Mouse (Mus musculus) heart, adult 2 months (tissue): ENCODE data around the gene Rps19. TPM values are rescaled to one million over a fixed set of nuclear protein-coding genes. Genes with fewer than 3 reads are reported as not detected.
A peak's percentile ranks its signal among the peaks of the same experiment; 100 is the strongest.
"Not testable (repeated sequence)": the region's sequence is repeated elsewhere in the genome, so short reads cannot be mapped to it uniquely, and the experiment has no call there.

Source experiments
- DNase-seq, 2 experiments: peaks; one replicate each; pipeline ENCODE4 v3.0.0; 2021
- H3K27ac ChIP-seq: fragments of 200-600 bp; 2 replicates; pipeline ENCODE4 v1.8.1; 2022
- H3K27me3 ChIP-seq: fragments of 200-500 bp; 2 replicates; pipeline ENCODE4 v1.6.1; 2012; ENCODE audit warnings: mild to moderate bottlenecking, low read length, inconsistent platforms, mixed read lengths; ENCODE audit not compliant: control insufficient read depth, insufficient read depth
- H3K36me3 ChIP-seq: fragments of 200-500 bp; 2 replicates; pipeline ENCODE4 v1.6.1; 2012; ENCODE audit warnings: low read length, inconsistent platforms; ENCODE audit not compliant: control insufficient read depth, insufficient read depth
- H3K4me1 ChIP-seq: fragments of 200-500 bp; 2 replicates; pipeline ENCODE4 v1.6.1; 2011; ENCODE audit warnings: low read length; ENCODE audit not compliant: control insufficient read depth, insufficient read depth
- H3K4me3 ChIP-seq: fragments of 200-600 bp; 2 replicates; pipeline ENCODE4 v1.8.1; 2022
- H3K79me2 ChIP-seq: fragments of 200-500 bp; replicated peaks from 2 replicates; pipeline ENCODE4 v1.6.1; 2012; ENCODE audit warnings: mild to moderate bottlenecking, inconsistent platforms, low read length, moderate library complexity, mixed read lengths; ENCODE audit not compliant: control insufficient read depth, insufficient read depth
- H3K9ac ChIP-seq: fragments of 200-500 bp; 2 replicates; pipeline ENCODE4 v1.6.1; 2012; ENCODE audit warnings: low read depth, mild to moderate bottlenecking, control low read depth, inconsistent platforms, low read length, mixed read lengths
- CTCF ChIP-seq: fragments of 200-600 bp; IDR thresholded peaks from 2 replicates; pipeline ENCODE4 v1.8.1; 2022; ENCODE audit warnings: antibody characterized with exemption, mild to moderate bottlenecking, moderate library complexity
- EP300 ChIP-seq: fragments of 200-500 bp; IDR thresholded peaks from 2 replicates; pipeline ENCODE4 v1.6.1; 2011; ENCODE audit warnings: low read depth, low read length, control low read depth; ENCODE audit not compliant: insufficient read depth
- POLR2A ChIP-seq: fragments of 200-500 bp; IDR thresholded peaks from 2 replicates; pipeline ENCODE4 v1.6.1; 2011; ENCODE audit warnings: mild to moderate bottlenecking, low read depth, low read length, control low read depth; ENCODE audit not compliant: insufficient read depth
- WGBS: fragments of 180-500 bp; shearing (Covaris S2); methylation state at CpG from one replicate; pipeline ENCODE4 v1.1.7; 2018; 5-methylcytosine and 5-hydroxymethylcytosine counted together
- intact Hi-C: fragments of 180-260 bp; cut with DNase I; formaldehyde crosslinking; loops from one replicate; pipeline ENCODE4 v1.15.1; 2025
- long read RNA-seq: library from polyadenylated mRNA; stranded (forward); transcript quantifications from one replicate; pipeline ENCODE4 v2.0.0, GENCODE M21; 2021
- polyA plus RNA-seq: library from polyadenylated mRNA; depleted of rRNA; stranded (reverse); fragments of >200 nt; gene quantifications from 2 replicates; pipeline ENCODE4 v1.2.3, GENCODE M21; 2012; rRNA removed
- total RNA-seq, 2 experiments: library from RNA; stranded (reverse); gene quantifications; 2 replicates each; pipeline ENCODE4 v1.2.3; 2021

The Rps19 gene
- total RNA-seq (100 to 1,000 TPM; 505 to 584 TPM), polyA plus RNA-seq (243 and 256 TPM in 2 replicates)
- long read RNA-seq, transcript Rps19-203 (6 exons, 774 nt) = major isoform, 151 of 164 reads
- long read RNA-seq, partial matches to known transcripts = 1 of 164 reads
- long read RNA-seq, other reads (novel, unspliced or antisense) = 3 of 164 reads

DNA sequence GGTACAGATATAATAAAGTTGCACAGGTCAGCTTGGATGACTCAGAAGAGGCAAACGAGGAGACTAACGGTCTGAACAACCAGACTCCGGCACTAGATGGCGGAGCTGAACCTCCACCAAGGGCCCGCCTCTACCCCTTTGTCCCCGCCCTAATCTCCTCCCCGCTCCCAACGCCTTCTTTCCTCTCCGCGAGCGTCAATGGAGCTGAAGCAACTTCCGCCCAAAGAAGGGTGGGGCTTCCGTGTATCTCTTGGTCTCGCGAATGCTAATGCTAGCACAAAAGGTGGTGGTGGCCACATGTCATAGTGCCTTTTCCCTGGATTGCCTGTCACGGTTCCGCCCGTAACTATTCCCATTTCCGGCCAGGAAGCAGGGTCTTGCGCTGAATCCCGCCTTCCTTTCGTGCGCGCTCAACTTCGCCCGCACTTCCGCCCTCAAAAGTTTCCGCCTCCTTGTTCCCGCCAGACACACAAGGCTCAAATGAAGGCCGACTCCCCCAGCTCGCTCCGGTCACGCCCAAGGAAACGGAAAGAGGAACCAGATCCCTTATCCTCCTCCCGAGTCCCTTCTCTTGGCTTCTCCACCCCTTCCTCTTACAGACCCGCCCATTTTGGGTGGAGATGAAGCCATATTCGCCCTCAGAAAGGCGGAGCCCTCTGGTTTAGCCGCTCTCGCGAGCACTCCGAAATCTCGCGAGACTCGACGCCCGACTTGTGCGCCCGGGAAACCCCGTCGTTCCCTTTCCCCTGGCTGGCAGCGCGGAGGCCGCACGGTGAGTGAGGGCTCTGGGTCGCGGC lies at the start of gene Rps19:
TSS of gene Rps19 (plus strand) at position 476 of the 797 bp plus-strand sequence.
- H3K36me3 ChIP-seq = peaks cover 11% of the 10 kb centered on the region
- WGBS = under 1% methylated on average over 57 of the region's 57 CpGs
- peak; percentile 98 to 99 for DNase-seq
- no peaks in the 10 kb centered on the region for H3K27me3 ChIP-seq
- peaks cover 4% of the 10 kb centered on the region for H3K4me1 ChIP-seq
- TF ChIP-seq EP300 (peak; percentile 48), CTCF (peak; percentile 84), POLR2A (peak; percentile 92)
- intact Hi-C loops = loop anchor here (1.0 to 10.0 kb wide), 2 partner anchors 20 to 351 kb away; partner anchors contain the start of gene Gsk3a
- H3K9ac ChIP-seq = peak within 1 kb of the TSS; percentile 84
- H3K4me3 ChIP-seq = peak within 1 kb of the TSS; percentile 99
- peak within 1 kb of the TSS; percentile 96 for H3K27ac ChIP-seq
- H3K79me2 ChIP-seq = peaks cover 5% of the 10 kb centered on the region

GRCm38 (mm10) chr7:24838732-24839409 lies 45.3 kb upstream of the Rps19 start:
- H3K36me3 ChIP-seq, H3K4me3 ChIP-seq, H3K27me3 ChIP-seq, H3K4me1 ChIP-seq, H3K9ac ChIP-seq, H3K79me2 ChIP-seq, H3K27ac ChIP-seq, intact Hi-C loops: not testable (repeated sequence)
- 52% methylated on average over 13 of the region's 13 CpGs for WGBS
- DNase-seq = peak in 1 of 2 experiments; percentile 8

DNA sequence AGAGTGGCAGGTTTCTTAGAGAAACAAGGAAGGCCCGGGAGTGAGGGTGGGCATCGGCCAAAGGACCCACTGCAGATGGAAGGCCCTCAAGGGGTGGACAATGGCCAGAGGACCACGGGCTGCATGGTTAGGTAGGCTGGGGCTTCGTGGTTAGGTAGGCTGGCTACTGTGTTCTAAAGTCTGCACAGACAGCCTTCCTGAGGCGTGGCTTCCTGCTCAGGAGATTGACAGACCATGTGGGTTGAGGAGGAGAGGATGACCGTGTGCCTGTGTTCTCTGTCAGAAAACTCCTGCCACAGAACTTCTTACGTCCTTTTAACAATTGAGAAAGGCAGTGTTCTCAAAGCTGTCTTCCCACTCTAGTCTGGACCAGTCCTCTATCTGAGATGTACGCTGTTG lies 44.8 kb upstream of the Rps19 start:
- DNase-seq = no peak
- Histone ChIP-seq H3K36me3 (no peaks in the 10 kb centered on the region), H3K4me1 (no peaks in the 10 kb centered on the region), H3K27me3 (no peaks in the 10 kb centered on the region), H3K27ac (no peak overlapping the region), H3K4me3 (no peak overlapping the region), H3K9ac (no peak overlapping the region), H3K79me2 (no peaks in the 10 kb centered on the region)
- no peak for TF ChIP-seq CTCF
- no peak for TF ChIP-seq EP300
- no peak for TF ChIP-seq POLR2A
- 58% methylated on average over 8 of the region's 8 CpGs for WGBS
- intact Hi-C loops = no loop called here

GRCm38 (mm10) chr7:24840331-24840730 lies 43.8 kb upstream of the Rps19 start:
- 52% methylated on average over 3 of the region's 3 CpGs for WGBS
- H3K79me2 ChIP-seq = no peaks in the 10 kb centered on the region
- no peaks in the 10 kb centered on the region for H3K36me3 ChIP-seq
- intact Hi-C loops = no loop called here
- DNase-seq = no peak
- H3K9ac ChIP-seq = no peak overlapping the region
- H3K27ac ChIP-seq = no peak overlapping the region
- no peak overlapping the region for H3K4me3 ChIP-seq
- H3K27me3 ChIP-seq = no peaks in the 10 kb centered on the region
- no peaks in the 10 kb centered on the region for H3K4me1 ChIP-seq
- TF ChIP-seq CTCF (no peak), EP300 (no peak), POLR2A (no peak)

DNA sequence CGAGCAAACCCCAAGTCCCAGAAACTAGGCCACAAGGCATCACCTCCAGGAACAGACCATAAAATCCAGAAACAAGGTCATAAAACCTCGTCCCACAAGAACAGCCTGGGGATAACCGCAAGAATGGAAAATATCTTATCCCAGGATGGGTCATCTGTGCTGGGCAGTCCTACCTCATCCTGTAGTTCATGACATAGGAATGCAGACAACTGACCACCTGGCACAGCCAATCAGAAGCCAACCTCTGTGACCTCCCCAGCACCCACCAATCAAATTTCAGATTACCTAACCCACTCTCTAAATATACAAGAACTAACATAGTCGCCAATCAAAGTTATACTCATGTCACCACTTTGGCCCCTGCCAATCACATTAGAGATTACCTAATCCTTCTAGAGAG lies 43.2 kb upstream of the Rps19 start:
- Histone ChIP-seq H3K4me1 (no peaks in the 10 kb centered on the region), H3K79me2 (no peaks in the 10 kb centered on the region), H3K27ac (no peak overlapping the region), H3K27me3 (no peaks in the 10 kb centered on the region), H3K9ac (no peak overlapping the region), H3K4me3 (no peak overlapping the region), H3K36me3 (no peaks in the 10 kb centered on the region)
- no peak for DNase-seq
- intact Hi-C loops = no loop called here
- no peak for TF ChIP-seq POLR2A
- no peak for TF ChIP-seq EP300
- no peak for TF ChIP-seq CTCF
- 77% methylated on average over 4 of the region's 4 CpGs for WGBS

DNA sequence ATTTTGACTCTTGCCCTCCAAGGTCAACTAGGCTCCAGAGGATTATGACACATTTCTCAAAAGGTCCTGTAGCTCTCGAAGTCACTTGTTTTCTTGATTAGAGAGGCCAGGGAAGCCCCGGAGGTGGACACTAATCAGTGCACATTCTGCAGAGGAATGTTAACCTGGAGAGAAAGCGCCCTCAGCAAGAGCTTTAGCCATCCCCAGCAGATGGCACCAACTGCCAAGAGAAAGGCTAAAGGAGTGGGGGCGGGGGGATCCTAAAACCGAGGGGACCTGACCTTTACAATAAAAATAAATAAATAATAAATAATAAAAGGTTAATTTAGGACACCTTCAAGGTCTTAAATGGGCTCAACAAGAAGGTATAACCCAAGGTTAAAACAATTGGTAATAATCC lies 40.0 kb upstream of the Rps19 start:
- no peak overlapping the region for H3K27ac ChIP-seq
- H3K36me3 ChIP-seq = no peaks in the 10 kb centered on the region
- no peak overlapping the region for H3K4me3 ChIP-seq
- no peaks in the 10 kb centered on the region for H3K27me3 ChIP-seq
- 38% methylated on average over 5 of the region's 5 CpGs for WGBS
- H3K4me1 ChIP-seq = no peaks in the 10 kb centered on the region
- no peaks in the 10 kb centered on the region for H3K79me2 ChIP-seq
- no peak overlapping the region for H3K9ac ChIP-seq
- intact Hi-C loops = no loop called here
- TF ChIP-seq EP300 (no peak), POLR2A (no peak), CTCF (no peak)
- DNase-seq = no peak
